Mouse (Mus musculus): ENCODE data around the gene Ppp2r2c.
A peak's percentile ranks its signal among the peaks of the same experiment; 100 is the strongest.

- peak; percentile 74 for TF ChIP-seq CTCF (IDR thresholded peaks at IDR 0.05; ENCODE audit: low read depth, low read length)
- no peak for TF ChIP-seq POLR2AphosphoS5 (IDR thresholded peaks at IDR 0.05; ENCODE audit: insufficient replicate concordance, low read depth, low read length)
- TF ChIP-seq GATA2 (IDR thresholded peaks at IDR 0.05; ENCODE audit: borderline replicate concordance, low read depth, low read length) = no peak
- TF ChIP-seq GATA1 (IDR thresholded peaks at IDR 0.05; ENCODE audit: borderline replicate concordance, low read length) = no peak
- no peak for TF ChIP-seq TAL1 (conservative IDR thresholded peaks at IDR 0.05; ENCODE audit: low read depth, low read length)
Observed at GRCm38 (mm10) chr5:36835933-36836332, 32.4 kb upstream of the Ppp2r2c start.
